Mouse (Mus musculus) neural tube, postnatal 0 days (tissue): ENCODE results near the gene Rptn. TPM values are rescaled to one million over a fixed set of nuclear protein-coding genes. Genes with fewer than 3 reads are reported as not detected.

Source experiments
- microRNA-seq: library from miRNA; unstranded; fragments of <30 nt; microRNA quantifications from one replicate; pipeline ENCODE4, GENCODE M21; 2016
- polyA plus RNA-seq: library from polyadenylated mRNA; unstranded; fragments of >200 nt; fragmentation: Nextera tagmentation; extraction: Ambion mirVana; gene quantifications from 2 replicates; pipeline ENCODE4 v1.2.1, GENCODE M21; 2015

Rptn gene
- not detected in 2 replicates for polyA plus RNA-seq

DNA sequence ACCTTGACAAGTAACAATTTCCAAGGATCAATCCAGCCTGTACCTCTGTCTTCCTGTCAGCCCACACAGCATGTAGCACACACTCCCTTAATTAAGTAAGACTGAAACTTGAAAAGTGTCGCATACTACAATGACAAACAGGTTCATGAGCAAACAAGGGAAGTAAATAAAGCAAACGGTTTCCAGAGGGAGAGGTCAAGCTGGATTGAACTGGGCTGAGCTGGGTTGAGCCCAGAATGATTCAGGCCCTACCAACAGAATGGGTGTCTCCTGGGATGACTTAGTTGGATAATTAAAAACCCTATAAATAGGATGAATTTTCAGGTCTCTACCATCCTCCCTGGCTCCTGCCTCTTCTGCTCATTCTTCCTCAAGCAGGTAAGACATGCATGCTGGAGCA is at the start of gene Rptn:
TSS of gene Rptn (plus strand) at position 334 of the 400 bp plus-strand sequence.

GRCm38 (mm10) chr3:93442030-93442429 is 48.5 kb downstream of the Rptn start, which contains the start of gene Tchh:
Gene Tchh, plus strand, starts transcription at chr3:93442330.

Small RNAs within 50 kb of the gene (microRNA-seq; reads per million reads assigned to microRNA genes)
- not detected for gene Gm22752
- gene Gm44353: not detected

Other genes with a start within 250 kb of the Rptn start
- not detected in 2 replicates for gene Crnn, start 248.9 kb upstream of the Rptn start, polyA plus RNA-seq
- gene Flg2, start 196.4 kb upstream of the Rptn start, polyA plus RNA-seq: not detected in 2 replicates
- gene Flg, start 120.2 kb upstream of the Rptn start, polyA plus RNA-seq: not detected in 2 replicates
- not detected in 2 replicates for gene Hrnr, start 74.0 kb upstream of the Rptn start, polyA plus RNA-seq
- 2.3 and 2.4 TPM in 2 replicates for gene Tchh, start 48.6 kb downstream of the Rptn start, polyA plus RNA-seq
- not detected in 2 replicates for gene Tchhl1, start 75.1 kb downstream of the Rptn start, polyA plus RNA-seq
- gene S100a11, start 126.8 kb downstream of the Rptn start, polyA plus RNA-seq: 183 and 271 TPM in 2 replicates
- 208 and 281 TPM in 2 replicates for gene S100a10, start 161.4 kb downstream of the Rptn start, polyA plus RNA-seq